Mouse (Mus musculus): ENCODE results near the gene Gsg1. TPM values are rescaled to one million over a fixed set of nuclear protein-coding genes. Genes with fewer than 3 reads are reported as not detected.

The Gsg1 gene
- total and polyA plus RNA-seq, 3 experiments, result not detected

DNA sequence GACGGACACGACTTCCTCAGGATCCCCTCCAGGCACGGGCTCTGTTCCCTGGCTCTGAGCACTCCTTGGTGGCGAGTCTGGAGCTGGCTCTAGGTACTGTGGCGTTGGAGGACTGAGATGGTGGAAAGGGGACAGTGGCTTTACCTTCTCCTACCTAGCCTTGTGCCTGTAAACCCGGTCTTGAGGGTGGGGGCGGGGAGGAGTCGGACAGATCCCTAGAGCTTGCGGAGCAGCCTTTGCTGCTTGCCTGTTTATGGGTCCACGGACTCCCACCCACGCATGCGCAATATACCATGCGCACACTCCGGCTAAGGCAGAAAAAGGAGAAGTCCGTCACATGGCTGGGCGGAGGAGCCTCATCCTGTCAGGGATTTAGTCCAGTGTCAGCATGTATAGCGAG lies 42.1 kb upstream of the Gsg1 start (continued):
- no peak for TF ChIP-seq POLR2AphosphoS5 (IDR thresholded peaks at IDR 0.05; ENCODE audit: borderline replicate concordance, low read depth, low read length)
- no peak for TF ChIP-seq GABPA (IDR thresholded peaks at IDR 0.05; ENCODE audit: low read depth, low read length)

DNA sequence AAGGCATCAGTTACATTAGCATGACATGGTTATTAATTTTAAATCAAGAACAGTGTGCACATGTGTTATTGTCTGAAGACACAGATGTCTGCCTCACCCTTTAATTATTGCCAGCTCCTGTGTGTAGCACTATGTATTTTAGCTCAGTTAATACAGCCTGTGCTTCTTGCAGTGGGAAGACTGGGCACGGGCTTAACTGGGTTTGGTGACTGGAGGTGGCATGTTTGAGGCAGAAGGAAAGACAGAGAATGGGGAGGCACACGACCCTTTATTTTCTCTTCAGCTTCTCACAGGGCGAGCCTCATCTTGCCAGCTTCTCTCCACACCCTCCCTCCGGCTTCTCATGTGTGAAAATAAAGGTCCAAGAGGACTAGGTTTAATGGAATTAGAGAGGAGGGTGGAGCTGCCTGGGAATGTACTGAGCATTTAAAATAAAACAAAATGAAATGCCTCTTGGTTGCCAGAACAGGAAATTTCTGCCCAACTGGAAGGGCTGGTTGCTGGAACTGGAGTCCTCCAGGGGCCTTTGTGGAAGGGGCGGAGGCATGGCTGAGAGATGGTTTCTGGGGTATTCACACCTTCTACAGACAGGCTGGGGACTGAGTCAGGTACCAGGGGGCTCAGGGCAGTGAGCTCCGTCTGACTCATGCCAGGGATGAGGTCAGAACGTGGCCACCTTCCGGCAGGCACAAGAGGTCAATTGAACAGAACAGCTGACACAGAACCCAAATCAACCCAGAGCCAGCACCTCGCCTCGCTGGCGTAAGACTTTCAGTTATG lies 41.1 kb upstream of the Gsg1 start:
- H3K36me3 ChIP-seq (ENCODE audit: control insufficient read depth in 1 of 2, insufficient read depth in 2 of 2, low read length in 2 of 2), result peaks cover 0 to 4% of the 10 kb centered on the region in 2 experiments; a peak in 1 of 4 replicates
- no peak overlapping the region for H3K4me3 ChIP-seq (ENCODE audit: control insufficient read depth in 1 of 2, insufficient read depth in 1 of 2, low read depth in 2 of 2, low read length in 2 of 2)
- no peak for DNase-seq (ENCODE audit: low read depth, low spot score)
- no peak overlapping the region for H3K27ac ChIP-seq (ENCODE audit: control insufficient read depth, low read depth, low read length)
- H3K9ac ChIP-seq (ENCODE audit: control insufficient read depth, low read depth, low read length, poor library complexity, severe bottlenecking), result no peak overlapping the region
- H3K27me3 ChIP-seq (ENCODE audit: control insufficient read depth in 1 of 2, insufficient read depth in 2 of 2, low read length in 2 of 2), result peaks cover 2 to 3% of the 10 kb centered on the region in 2 experiments; a peak in 2 of 4 replicates
- H3K4me1 ChIP-seq (ENCODE audit: control insufficient read depth in 1 of 2, insufficient read depth in 2 of 2, low read length in 2 of 2), result peaks cover 0 to 6% of the 10 kb centered on the region in 2 experiments; a peak in 1 of 4 replicates
- H3K9me3 ChIP-seq (replicated peaks; ENCODE audit: insufficient read depth, low read length), result no peaks in the 10 kb centered on the region
- TF ChIP-seq MYB (IDR thresholded peaks at IDR 0.05; ENCODE audit: low read depth, low read length) (no peak), NELFE (IDR thresholded peaks at IDR 0.05; ENCODE audit: low read depth, low read length) (no peak), GABPA (IDR thresholded peaks at IDR 0.05; ENCODE audit: low read depth, low read length) (no peak), ZNF384 (IDR thresholded peaks at IDR 0.05; ENCODE audit: low read depth, low read length) (no peak), USF1 (IDR thresholded peaks at IDR 0.05; ENCODE audit: low read depth, low read length) (no peak), RCOR1 (IDR thresholded peaks at IDR 0.05; ENCODE audit: low read depth, low read length) (no peak), BHLHE40 (IDR thresholded peaks at IDR 0.05; ENCODE audit: borderline replicate concordance, low read depth, low read length) (no peak), MXI1 (IDR thresholded peaks at IDR 0.05; ENCODE audit: low read depth, low read length) (no peak), NRF1 (IDR thresholded peaks at IDR 0.05; ENCODE audit: insufficient read depth, low read depth, low read length, poor library complexity, severe bottlenecking) (no peak), E2F4 (IDR thresholded peaks at IDR 0.05; ENCODE audit: borderline replicate concordance, low read depth, low read length) (no peak), CHD1 (IDR thresholded peaks at IDR 0.05; ENCODE audit: low read depth, low read length) (no peak), EP300 (IDR thresholded peaks at IDR 0.05; ENCODE audit: low read depth in 1 of 2, low read length in 2 of 2) (no peak), POLR2AphosphoS5 (IDR thresholded peaks at IDR 0.05; ENCODE audit: borderline replicate concordance, low read depth, low read length) (no peak)
- H3K79me2 ChIP-seq (ENCODE audit: control insufficient read depth, insufficient read depth, low read length, poor library complexity), result no peaks in the 10 kb centered on the region; the same call in 1 of the 2 replicates

DNA sequence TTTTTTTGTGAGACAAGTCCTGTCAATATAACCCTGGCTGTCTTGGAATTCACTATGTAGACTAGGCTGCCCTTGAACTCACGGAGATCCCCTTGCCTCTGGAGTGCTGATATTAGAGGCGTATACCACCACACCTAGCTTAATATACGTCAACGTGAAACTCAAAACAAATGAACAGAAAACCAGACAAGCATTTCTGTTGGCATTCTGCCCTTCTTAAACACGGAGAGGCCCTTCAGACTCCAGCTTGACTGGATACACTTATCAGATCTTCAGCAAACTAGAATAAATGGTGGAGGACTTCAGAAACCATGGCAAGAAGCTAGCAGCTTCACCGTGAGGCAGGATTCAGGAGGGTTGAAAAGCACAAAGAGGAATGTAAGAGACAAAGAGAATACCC lies 40.0 kb upstream of the Gsg1 start:
- Histone ChIP-seq H3K4me3 (ENCODE audit: control insufficient read depth in 1 of 2, insufficient read depth in 1 of 2, low read depth in 2 of 2, low read length in 2 of 2) (no peak overlapping the region), H3K27me3 (ENCODE audit: control insufficient read depth in 1 of 2, insufficient read depth in 2 of 2, low read length in 2 of 2) (peaks cover 2 to 3% of the 10 kb centered on the region in 2 experiments; a peak in 2 of 4 replicates), H3K79me2 (ENCODE audit: control insufficient read depth, insufficient read depth, low read length, poor library complexity) (no peaks in the 10 kb centered on the region; the same call in 1 of the 2 replicates), H3K4me1 (ENCODE audit: control insufficient read depth in 1 of 2, insufficient read depth in 2 of 2, low read length in 2 of 2) (peaks cover 0 to 6% of the 10 kb centered on the region in 2 experiments; a peak in 1 of 4 replicates), H3K9ac (ENCODE audit: control insufficient read depth, low read depth, low read length, poor library complexity, severe bottlenecking) (no peak overlapping the region), H3K9me3 (replicated peaks; ENCODE audit: insufficient read depth, low read length) (no peaks in the 10 kb centered on the region), H3K36me3 (ENCODE audit: control insufficient read depth in 1 of 2, insufficient read depth in 2 of 2, low read length in 2 of 2) (peaks cover 0 to 4% of the 10 kb centered on the region in 2 experiments; a peak in 1 of 4 replicates), H3K27ac (ENCODE audit: control insufficient read depth, low read depth, low read length) (no peak overlapping the region)
- TF ChIP-seq BHLHE40 (IDR thresholded peaks at IDR 0.05; ENCODE audit: borderline replicate concordance, low read depth, low read length) (no peak), EP300 (IDR thresholded peaks at IDR 0.05; ENCODE audit: low read depth in 1 of 2, low read length in 2 of 2) (no peak), TCF12 (IDR thresholded peaks at IDR 0.05; ENCODE audit: low read depth, low read length) (no peak), SIN3A (IDR thresholded peaks at IDR 0.05; ENCODE audit: low read length) (no peak), MXI1 (IDR thresholded peaks at IDR 0.05; ENCODE audit: low read depth, low read length) (no peak), HCFC1 (IDR thresholded peaks at IDR 0.05; ENCODE audit: low read depth, low read length) (no peak), ZKSCAN1 (IDR thresholded peaks at IDR 0.05; ENCODE audit: low read depth, low read length) (no peak), POLR2AphosphoS2 (IDR thresholded peaks at IDR 0.05; ENCODE audit: low read length) (no peak), SMC3 (IDR thresholded peaks at IDR 0.05; ENCODE audit: low read depth, low read length) (no peak), MAX (IDR thresholded peaks at IDR 0.05; ENCODE audit: low read length) (no peak), CHD2 (IDR thresholded peaks at IDR 0.05; ENCODE audit: low read length) (no peak), UBTF (IDR thresholded peaks at IDR 0.05; ENCODE audit: borderline replicate concordance, insufficient read depth, low read depth, low read length) (no peak), USF1 (IDR thresholded peaks at IDR 0.05; ENCODE audit: low read depth, low read length) (no peak), MAFK (IDR thresholded peaks at IDR 0.05; ENCODE audit: borderline replicate concordance, low read depth, low read length) (no peak), ZNF384 (IDR thresholded peaks at IDR 0.05; ENCODE audit: low read depth, low read length) (no peak), TBP (IDR thresholded peaks at IDR 0.05; ENCODE audit: low read depth, low read length) (no peak)
- DNase-seq (ENCODE audit: low read depth, low spot score), result no peak

Measured in MEL (cell line).